Mouse (Mus musculus) olfactory bulb, adult 2 months (tissue): ENCODE measurements around the gene Ptpn14. TPM values are rescaled to one million over a fixed set of nuclear protein-coding genes. Genes with fewer than 3 reads are reported as not detected.
A peak's percentile ranks its signal among the peaks of the same experiment; 100 is the strongest.

Experiments
- H3K27ac ChIP-seq: fragments of 200-500 bp; 2 replicates; pipeline ENCODE4 v1.5.1; 2012; ENCODE audit warnings: low read depth, low read length; ENCODE audit not compliant: insufficient read depth
- H3K4me1 ChIP-seq: fragments of 200-500 bp; 2 replicates; pipeline ENCODE4 v1.6.1; 2012; ENCODE audit warnings: low read length; ENCODE audit not compliant: control insufficient read depth, insufficient read depth
- H3K4me3 ChIP-seq: fragments of 200-500 bp; 2 replicates; pipeline ENCODE4 v1.5.1; 2012; ENCODE audit warnings: mild to moderate bottlenecking, low read depth, low read length, moderate library complexity; ENCODE audit not compliant: insufficient read depth
- CTCF ChIP-seq: fragments of 200-500 bp; IDR thresholded peaks from 2 replicates; pipeline ENCODE4 v1.5.1; 2012; ENCODE audit warnings: low read depth, mild to moderate bottlenecking, low read length, moderate library complexity; ENCODE audit not compliant: insufficient read depth
- POLR2A ChIP-seq: fragments of 200-500 bp; IDR thresholded peaks from 2 replicates; pipeline ENCODE4 v1.6.1; 2012; ENCODE audit warnings: mild to moderate bottlenecking, low read depth, low read length, moderate library complexity; ENCODE audit not compliant: insufficient read depth
- WGBS: fragments of 180-500 bp; shearing (Covaris S2); methylation state at CpG from one replicate; pipeline ENCODE4 v1.1.7; 2018; 5-methylcytosine and 5-hydroxymethylcytosine counted together
- polyA plus RNA-seq: library from polyadenylated mRNA; stranded (reverse); fragments of >200 nt; gene quantifications from 2 replicates; pipeline ENCODE4 v1.2.4, GENCODE M21; 2012; ENCODE audit warnings: low replicate concordance; ENCODE audit not compliant: missing spikeins, insufficient read depth, insufficient read length

Gene Ptpn14
- polyA plus RNA-seq, 1 experiment, result 73.8 TPM

DNA sequence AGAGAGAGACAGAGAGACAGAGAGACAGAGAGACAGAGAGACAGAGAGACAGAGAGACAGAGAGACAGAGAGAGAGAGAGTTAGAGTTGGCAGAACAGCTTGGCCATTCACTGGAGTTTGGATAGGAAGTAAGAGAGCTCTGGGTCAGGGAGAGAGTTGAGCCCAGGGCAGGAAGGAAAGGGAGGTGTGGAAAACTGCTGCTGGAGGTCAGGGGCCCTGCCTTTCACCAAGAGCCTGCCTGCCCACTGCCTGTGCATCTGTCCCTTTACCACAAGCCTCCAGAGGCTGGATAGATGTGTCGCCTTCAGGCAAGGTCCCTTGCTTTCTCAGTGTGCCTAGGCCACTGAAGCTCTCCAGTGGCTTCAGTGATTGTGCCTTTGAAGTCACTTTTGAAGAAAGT is 46.7 kb downstream of the Ptpn14 start:
- Histone ChIP-seq H3K4me1 (peaks cover 7% of the 10 kb centered on the region), H3K4me3 (no peak overlapping the region), H3K27ac (no peak overlapping the region)
- 97% methylated on average over 1 of the region's 1 CpGs for WGBS
- TF ChIP-seq CTCF, result no peak
- no peak for TF ChIP-seq POLR2A

DNA sequence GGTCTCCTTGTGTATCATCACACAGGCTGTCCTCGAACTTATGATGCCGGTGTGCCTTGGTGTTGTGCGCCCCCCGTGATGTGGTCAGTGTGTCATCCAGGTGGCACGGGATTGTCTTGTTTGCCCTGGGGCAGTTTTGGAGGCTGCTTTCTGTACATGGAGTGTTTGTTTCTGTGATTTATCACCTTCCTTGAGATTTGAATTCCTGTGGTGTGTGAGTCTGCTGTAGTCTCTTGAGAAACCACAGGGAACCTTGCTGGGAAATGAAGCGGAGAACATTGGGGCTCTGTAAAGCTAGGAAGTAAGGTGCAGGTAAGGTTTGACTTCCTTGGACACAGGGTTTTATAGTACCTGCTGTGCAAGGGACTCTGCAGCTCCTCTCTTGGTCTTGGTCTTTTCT is 49.1 kb downstream of the Ptpn14 start:
- 91% methylated on average over 6 of the region's 6 CpGs for WGBS
- H3K4me1 ChIP-seq, result peaks cover 4% of the 10 kb centered on the region
- TF ChIP-seq POLR2A (no peak), CTCF (no peak)
- no peak overlapping the region for H3K4me3 ChIP-seq
- H3K27ac ChIP-seq, result no peak overlapping the region

DNA sequence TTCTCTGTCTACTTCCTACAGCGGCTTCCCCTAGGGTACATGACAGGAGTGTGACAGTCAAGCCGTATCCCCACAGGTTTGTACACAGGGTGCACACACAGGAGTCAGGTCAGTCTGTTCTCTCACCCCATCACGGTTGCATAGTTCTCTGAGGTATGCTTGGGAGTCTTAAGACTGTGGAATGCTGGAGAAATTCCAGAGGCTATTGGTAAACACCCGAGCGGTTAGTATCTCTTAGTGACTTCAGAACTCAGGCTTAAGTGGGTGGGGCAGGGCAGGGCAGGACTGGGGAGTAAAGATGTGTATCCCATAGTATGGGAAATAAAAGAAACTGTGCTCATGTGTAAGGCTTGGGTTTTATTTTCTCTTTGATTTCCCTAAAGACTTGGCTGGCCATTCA is 50.3 kb downstream of the Ptpn14 start:
- H3K27ac ChIP-seq, result no peak overlapping the region
- H3K4me3 ChIP-seq, result no peak overlapping the region
- H3K4me1 ChIP-seq, result peaks cover 11% of the 10 kb centered on the region
- WGBS, result 73% methylated on average over 5 of the region's 5 CpGs
- TF ChIP-seq POLR2A, result no peak
- no peak for TF ChIP-seq CTCF

DNA sequence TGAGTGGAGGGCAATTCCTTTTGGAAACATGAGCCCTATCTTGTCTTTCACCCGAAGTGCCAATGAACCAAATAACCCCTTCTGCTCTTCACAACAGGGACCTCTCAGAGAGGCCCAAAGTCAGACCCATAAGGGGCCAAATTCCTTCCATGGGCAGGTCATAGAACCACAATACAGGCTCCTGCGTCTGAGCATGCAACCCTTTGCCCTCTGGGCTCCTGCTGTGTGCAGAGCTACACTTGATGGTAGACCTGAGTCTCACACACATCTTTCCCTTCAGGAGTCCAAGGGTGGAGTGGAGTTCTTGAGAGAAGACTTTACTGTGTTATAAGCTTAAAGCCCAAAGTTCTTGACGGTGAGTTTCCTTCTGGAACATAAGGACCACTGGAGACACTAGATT is 51.2 kb downstream of the Ptpn14 start:
- H3K4me3 ChIP-seq, result no peak overlapping the region
- TF ChIP-seq POLR2A (no peak), CTCF (no peak)
- 87% methylated on average over 3 of the region's 3 CpGs for WGBS
- H3K27ac ChIP-seq, result no peak overlapping the region
- H3K4me1 ChIP-seq, result peaks cover 15% of the 10 kb centered on the region

DNA sequence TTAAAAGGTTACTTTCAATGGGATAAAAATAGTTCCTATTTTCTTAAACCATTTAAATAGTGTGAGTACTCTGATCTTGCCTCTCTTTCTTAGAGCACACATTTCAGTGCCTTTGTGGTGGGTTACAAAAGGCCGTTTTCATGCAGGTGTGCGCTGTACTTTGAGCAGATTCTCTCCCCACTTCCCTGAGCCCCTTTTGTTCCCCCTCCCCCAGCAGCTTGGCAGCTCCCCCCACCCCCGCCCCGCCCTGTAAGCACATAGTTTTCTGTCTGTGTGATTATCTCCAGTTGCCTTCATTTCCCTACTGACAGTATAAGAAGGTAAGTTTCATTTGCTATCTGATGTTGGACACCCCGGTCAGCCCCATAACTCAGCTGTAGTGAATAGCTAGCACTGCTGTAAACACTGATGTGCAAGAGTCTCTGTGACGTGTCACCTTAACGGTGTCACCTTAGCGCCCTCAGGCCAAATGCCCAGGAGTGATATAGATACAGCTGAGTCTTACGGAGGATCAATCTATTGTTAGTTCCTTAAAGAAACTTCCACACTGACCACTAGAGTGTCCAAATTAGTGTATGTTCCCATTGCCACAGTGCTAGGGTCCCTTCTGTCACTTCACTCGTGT is 53.8 kb downstream of the Ptpn14 start:
- 71% methylated on average over 10 of the region's 10 CpGs for WGBS
- Histone ChIP-seq H3K27ac (no peak overlapping the region), H3K4me1 (peaks cover 31% of the 10 kb centered on the region), H3K4me3 (no peak overlapping the region)
- TF ChIP-seq POLR2A (no peak), CTCF (no peak)

DNA sequence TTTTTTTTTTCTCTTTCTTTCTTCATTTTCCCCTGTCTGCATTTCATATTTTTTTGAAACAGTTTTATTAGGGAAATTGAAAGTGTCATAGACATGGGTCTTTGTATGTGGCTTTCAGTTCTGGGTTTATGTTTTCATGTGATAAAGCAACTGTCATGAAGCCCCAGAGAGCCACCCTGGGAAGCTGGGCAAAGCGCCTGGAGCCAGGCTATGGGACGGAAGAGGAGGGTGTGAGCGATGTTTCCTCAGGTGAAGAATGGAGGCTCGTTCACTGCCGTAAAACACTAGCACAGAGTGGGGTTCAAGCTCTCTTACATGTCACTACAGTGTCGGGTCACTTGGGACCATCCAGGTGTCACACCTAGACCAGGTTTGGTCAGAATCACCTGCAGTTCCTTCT is 54.6 kb downstream of the Ptpn14 start:
- TF ChIP-seq CTCF (no peak), POLR2A (no peak)
- Histone ChIP-seq H3K4me3 (no peak overlapping the region), H3K27ac (no peak overlapping the region), H3K4me1 (peaks cover 39% of the 10 kb centered on the region)
- WGBS, result 85% methylated on average over 6 of the region's 6 CpGs

DNA sequence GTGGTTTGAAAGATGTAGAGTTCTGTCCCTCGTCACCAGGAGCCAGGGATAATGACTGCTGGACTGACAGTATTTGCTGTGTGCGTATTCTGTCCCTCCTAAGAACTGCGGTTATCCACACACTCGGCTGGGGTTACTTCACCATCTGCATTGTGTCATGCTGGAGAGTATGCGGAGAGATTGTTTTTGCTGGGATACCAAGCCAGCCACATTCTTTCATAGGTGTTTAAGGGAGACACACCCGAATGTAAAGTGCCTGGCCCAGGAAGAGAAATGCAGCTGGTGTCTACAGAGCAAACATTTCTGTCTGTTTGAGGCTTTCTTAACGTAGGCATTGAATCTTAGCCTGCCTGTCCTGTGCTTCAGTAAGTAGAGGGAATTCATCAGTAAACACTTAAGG is 56.4 kb downstream of the Ptpn14 start:
- Histone ChIP-seq H3K4me1 (peaks cover 53% of the 10 kb centered on the region), H3K4me3 (no peak overlapping the region), H3K27ac (0 out of 2 replicates have a peak overlapping the region, but pooled peaks have one; percentile 96)
- no peak for TF ChIP-seq CTCF
- no peak for TF ChIP-seq POLR2A
- 88% methylated on average over 7 of the region's 7 CpGs for WGBS

DNA sequence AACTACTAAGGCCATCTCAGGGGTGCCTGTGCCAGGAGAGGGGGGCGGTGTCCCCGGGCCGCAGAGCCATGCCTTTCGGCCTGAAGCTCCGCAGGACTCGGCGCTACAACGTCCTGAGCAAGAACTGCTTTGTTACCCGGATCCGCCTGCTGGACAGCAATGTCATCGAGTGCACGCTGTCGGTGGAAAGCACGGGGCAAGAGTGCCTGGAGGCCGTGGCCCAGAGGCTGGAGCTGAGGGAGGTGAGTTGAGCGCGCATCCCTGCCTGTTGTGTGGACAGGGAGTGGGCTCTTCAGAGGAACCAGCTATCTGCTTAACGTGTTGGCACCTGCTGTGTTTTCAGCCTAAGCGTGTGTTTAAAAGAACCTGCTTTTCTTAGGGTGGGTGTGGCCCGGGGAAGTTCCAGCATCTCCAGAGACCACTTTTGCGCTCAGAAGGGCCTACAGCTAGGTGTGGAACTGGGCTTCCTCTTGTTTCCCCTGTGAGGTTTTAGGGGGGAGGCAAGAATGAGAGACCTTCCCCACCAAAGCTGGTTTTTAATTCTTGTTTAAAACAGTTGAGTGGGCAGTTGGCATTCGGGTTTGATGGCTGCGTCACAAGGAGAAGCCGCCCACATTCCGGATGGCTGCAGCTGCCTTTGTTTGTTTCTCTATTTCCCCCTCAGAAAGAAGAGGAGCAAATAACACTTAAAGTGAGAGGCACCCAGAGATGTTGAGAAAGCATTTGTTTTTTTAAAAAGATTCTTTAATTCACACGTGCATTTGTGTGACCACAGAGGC is 58.8 kb downstream of the Ptpn14 start:
- 43% methylated on average over 26 of the region's 26 CpGs for WGBS
- peaks cover 54% of the 10 kb centered on the region for H3K4me1 ChIP-seq
- H3K27ac ChIP-seq, result peak overlapping the region; percentile 96
- TF ChIP-seq POLR2A, result no peak
- TF ChIP-seq CTCF, result no peak
- H3K4me3 ChIP-seq, result peak overlapping the region; percentile 20

DNA sequence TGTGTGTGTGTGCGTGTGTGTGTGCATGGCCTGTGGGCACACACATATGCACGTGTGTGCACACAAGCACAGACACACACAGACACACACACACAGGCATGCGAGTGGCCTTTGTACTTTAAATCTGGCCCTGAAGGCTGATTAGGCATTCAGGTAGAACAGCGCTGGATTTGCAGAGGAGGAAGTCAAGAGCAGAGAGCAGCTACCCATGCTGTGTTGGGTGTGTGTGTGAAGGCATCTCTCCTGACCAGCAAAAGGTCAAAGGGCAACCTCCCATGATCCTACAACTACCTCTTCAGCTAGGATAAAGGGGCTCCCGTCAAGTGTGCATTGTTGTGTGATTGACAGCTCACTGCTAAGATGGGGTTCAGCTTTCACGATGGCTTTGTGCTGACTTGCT is 61.5 kb downstream of the Ptpn14 start:
- TF ChIP-seq CTCF, result no peak
- TF ChIP-seq POLR2A, result no peak
- 63% methylated on average over 6 of the region's 6 CpGs for WGBS
- Histone ChIP-seq H3K4me3 (no peak overlapping the region), H3K27ac (peak overlapping the region; percentile 75), H3K4me1 (peaks cover 49% of the 10 kb centered on the region)
